Mouse (Mus musculus): Measurements from ENCODE around the gene Olfr981.
"Not testable (repeated sequence)": the region's sequence is repeated elsewhere in the genome, so short reads cannot be mapped to it uniquely, and the experiment has no call there.

Gene Olfr981

GRCm38 (mm10) chr9:40021164-40021563, at the start of gene Olfr981:
Gene Olfr981, plus strand, starts transcription at chr9:40021464.
- DNase-seq (ENCODE audit: low spot score in 2 of 2), result no peak

DNA sequence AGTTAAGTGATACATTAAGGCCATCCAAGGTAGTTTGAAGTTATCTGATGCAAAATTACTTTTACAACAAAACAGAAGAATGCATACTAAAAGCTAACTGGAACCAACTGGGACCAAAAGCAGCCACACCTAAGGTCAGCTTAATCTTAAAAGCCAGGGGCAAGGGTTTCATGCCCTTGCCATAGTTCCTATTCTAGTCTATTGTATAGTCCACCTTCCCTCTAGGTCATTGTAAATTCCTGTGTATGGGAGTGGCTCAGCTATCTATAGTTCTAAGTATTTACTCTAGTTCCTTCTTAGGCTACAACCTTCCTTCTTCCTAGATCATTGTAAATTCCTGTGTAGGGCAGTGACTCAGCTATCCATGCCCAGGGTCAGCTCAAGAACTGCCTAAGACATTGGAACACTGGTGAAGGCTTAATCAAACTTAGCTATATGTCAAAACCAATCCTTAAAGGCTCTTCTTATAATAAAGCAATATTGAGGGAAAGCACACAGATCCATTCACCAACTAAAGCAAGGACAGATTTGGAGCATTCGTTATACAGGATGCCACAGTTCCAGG, 44.6 kb upstream of the Olfr981 start:
- not testable (repeated sequence) for DNase-seq (ENCODE audit: low spot score in 2 of 2)

- DNase-seq (ENCODE audit: low spot score in 2 of 2), result no peak
These were observed 29.5 kb upstream of the Olfr981 start, which contains the start of gene Olfr978 for GRCm38 (mm10) chr9:39991813-39992212. Gene Olfr978, plus strand, starts transcription at chr9:39992113.

- no peak for DNase-seq (ENCODE audit: low spot score in 2 of 2)
These were observed 17.9 kb upstream of the Olfr981 start, which contains the start of gene Olfr979 for GRCm38 (mm10) chr9:40003365-40003764. Gene Olfr979, minus strand, starts transcription at chr9:40003465.

GRCm38 (mm10) chr9:40009482-40009881, 11.8 kb upstream of the Olfr981 start, which contains the start of gene Olfr980:
Gene Olfr980, minus strand, starts transcription at chr9:40009582.
- no peak for DNase-seq (ENCODE audit: low spot score in 2 of 2)

GRCm38 (mm10) chr9:40050138-40050537, 28.9 kb downstream of the Olfr981 start:
- DNase-seq (ENCODE audit: low spot score in 2 of 2), result no peak

DNA sequence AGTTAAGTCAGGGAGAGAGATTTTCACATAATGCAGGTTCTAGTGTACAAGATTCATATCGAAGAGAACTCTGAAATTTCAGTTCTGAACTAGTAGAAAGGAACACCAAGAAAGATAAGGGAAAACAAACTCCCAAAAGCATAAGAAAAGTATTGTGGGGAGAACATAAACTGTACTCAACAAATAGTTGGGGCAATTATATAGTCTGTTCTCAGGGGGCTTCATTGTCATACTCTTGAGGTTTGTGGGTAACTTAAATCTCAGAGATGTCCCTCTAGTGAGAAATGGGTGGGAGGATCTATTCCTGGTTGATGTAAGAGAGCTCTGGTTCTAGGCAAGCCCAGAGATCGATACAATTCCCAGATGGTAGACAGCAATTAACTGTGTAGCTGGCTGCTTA, 52.3 kb downstream of the Olfr981 start, which contains the start of gene Olfr982:
Olfr982 (plus strand) TSS at position 301 of the 400 bp plus-strand sequence.
- no peak for DNase-seq (ENCODE audit: low spot score in 2 of 2)

Measured in cerebellum, postnatal 4 days (tissue).